In genomic region chr6:134158201-134158600, GRCm38 (mm10) we compare ENCODE assay signal across 19 mouse cellular contexts.
DNase-seq lines count a peak whose midpoint lies in the region; ATAC-seq and TF ChIP-seq lines count a peak whose summit lies in the region.
"Had no signal": no experiment of that assay in that cellular context is flagged by ENCODE, and none has a peak within 500 bp of the region (broad histone marks: within the 10 kb centered on the region; RNA-seq: fewer than 3 reads in every experiment).

No protein-coding gene starts in this region.

- peak; percentile 76 for ATAC-seq in frontal cortex, adult (ENCODE audit: low TSS enrichment)
- no peak for ATAC-seq in kidney, embryonic 16.5 days (ENCODE audit: low FRiP score, low TSS enrichment)
- ATAC-seq in neural tube, embryonic 13.5 days (ENCODE audit: low read depth) = no peak

- peaks cover 33% of the 10 kb centered on the region for H3K4me1 ChIP-seq in kidney, adult 2 months (ENCODE audit: control insufficient read depth, insufficient read depth, low read length)
- H3K4me1 ChIP-seq in kidney, embryonic 16.5 days (ENCODE audit: insufficient read depth, low read length) = peaks cover 12% of the 10 kb centered on the region
- peaks cover 52% of the 10 kb centered on the region for H3K4me1 ChIP-seq in neural tube, embryonic 13.5 days (replicated peaks)

- H3K4me2 ChIP-seq in kidney, embryonic 16.5 days (replicated peaks; ENCODE audit: low read depth, low read length) = no peak overlapping the region
- H3K4me2 ChIP-seq in neural tube, embryonic 13.5 days = no peak overlapping the region
- H3K4me2 ChIP-seq: forebrain, embryonic 13.5 days; heart, embryonic 12.5 days; heart, embryonic 15.5 days had no signal

- TF ChIP-seq POLR2A in kidney, adult 2 months (IDR thresholded peaks at IDR 0.05; ENCODE audit: low read depth, low read length) = no peak

- no peaks in the 10 kb centered on the region for H3K9me3 ChIP-seq in kidney, embryonic 16.5 days (ENCODE audit: low read length)
- no peaks in the 10 kb centered on the region for H3K9me3 ChIP-seq in neural tube, embryonic 13.5 days
- H3K9me3 ChIP-seq: forebrain, embryonic 10.5 days; forebrain, embryonic 13.5 days; heart, embryonic 12.5 days; heart, embryonic 15.5 days had no signal

- WGBS in kidney, adult 2 months = 49% methylated on average over 2 of the region's 2 CpGs
- 53% methylated on average over 2 of the region's 2 CpGs for WGBS in kidney, embryonic 16.5 days
- 75% methylated on average over 2 of the region's 2 CpGs for WGBS in neural tube, embryonic 13.5 days

- no peaks in the 10 kb centered on the region; the same call in 1 of the 2 replicates for H3K36me3 ChIP-seq in kidney, adult 2 months (ENCODE audit: control insufficient read depth, insufficient read depth, low read length)
- H3K36me3 ChIP-seq in kidney, embryonic 16.5 days (ENCODE audit: insufficient read depth, low read length) = 0 out of 2 replicates have a peak, but pooled peaks cover 5% of the 10 kb centered on the region
- H3K36me3 ChIP-seq in neural tube, embryonic 13.5 days = no peaks in the 10 kb centered on the region

- DNase-seq in frontal cortex, adult 2 months (ENCODE audit: extremely low spot score in 1 of 2, low spot score in 1 of 2) = no peak
- peak; percentile 67 for DNase-seq in kidney, adult 2 months
- no peak for DNase-seq in neural tube, embryonic 10.5 days (ENCODE audit: extremely low spot score, low spot score)
- DNase-seq: adrenal gland, adult 8-10 months; adrenal gland, postnatal 25 days; cerebellum, adult 18-20 months; cerebellum, adult 9-10 months; cerebellum, postnatal 14 days; gastrocnemius, postnatal 25 days; heart, adult 18-20 months; heart, postnatal 10 days; heart, postnatal 4 days had no signal

- TF ChIP-seq CTCF in kidney, adult 2 months (conservative IDR thresholded peaks at IDR 0.05; ENCODE audit: insufficient read depth, insufficient read length, low read depth, low read length) = no peak

- H3K9ac ChIP-seq in kidney, embryonic 16.5 days (replicated peaks; ENCODE audit: low read length) = no peak overlapping the region
- H3K9ac ChIP-seq in neural tube, embryonic 13.5 days = no peak overlapping the region
- H3K9ac ChIP-seq: forebrain, embryonic 13.5 days; heart, embryonic 12.5 days; heart, embryonic 15.5 days had no signal

- no peak overlapping the region for H3K4me3 ChIP-seq in kidney, adult 2 months (ENCODE audit: insufficient read depth, low read depth, low read length)
- no peak overlapping the region for H3K4me3 ChIP-seq in kidney, embryonic 16.5 days (ENCODE audit: low read length)
- no peak overlapping the region for H3K4me3 ChIP-seq in neural tube, embryonic 13.5 days
- H3K4me3 ChIP-seq: forebrain, embryonic 10.5 days; forebrain, embryonic 13.5 days; heart, embryonic 12.5 days; heart, embryonic 15.5 days had no signal

- no peaks in the 10 kb centered on the region for H3K27me3 ChIP-seq in kidney, adult 2 months (replicated peaks; ENCODE audit: control insufficient read depth, insufficient read depth, low read length)
- H3K27me3 ChIP-seq in kidney, embryonic 16.5 days (ENCODE audit: insufficient read depth, low read length) = no peaks in the 10 kb centered on the region
- no peaks in the 10 kb centered on the region for H3K27me3 ChIP-seq in neural tube, embryonic 13.5 days
- H3K27me3 ChIP-seq: forebrain, embryonic 13.5 days; heart, embryonic 12.5 days; heart, embryonic 15.5 days had no signal

- peak overlapping the region; percentile 82; the same call in 1 of the 2 replicates for H3K27ac ChIP-seq in kidney, adult 2 months (ENCODE audit: insufficient read depth, low read depth, low read length)
- no peak overlapping the region for H3K27ac ChIP-seq in kidney, embryonic 16.5 days (ENCODE audit: low read length)
- H3K27ac ChIP-seq in neural tube, embryonic 13.5 days (replicated peaks) = 0 out of 2 replicates have a peak overlapping the region, but pooled peaks have one; percentile 24
- H3K27ac ChIP-seq: forebrain, embryonic 10.5 days; heart, embryonic 15.5 days had no signal
